Mouse (Mus musculus): ENCODE measurements at regions not wholly inside any gene's neighbourhood (a gene's known extent, or its start where the extent isn't known, plus 50 kb on each side); places are given as distances from the start of the nearest gene placed in this dataset.

- DNase-seq (ENCODE audit: low spot score in 2 of 2), result no peak
Measured at GRCm38 (mm10) chr7:83077035-83077918, 210.1 kb downstream of the Mex3b start.

- no peak for DNase-seq (ENCODE audit: low spot score in 2 of 2)
Measured at GRCm38 (mm10) chr7:83077919-83078265, 210.8 kb downstream of the Mex3b start.

- no peak for DNase-seq (ENCODE audit: low spot score in 2 of 2)
Measured at GRCm38 (mm10) chr7:83078695-83079094, 211.6 kb downstream of the Mex3b start.

DNA sequence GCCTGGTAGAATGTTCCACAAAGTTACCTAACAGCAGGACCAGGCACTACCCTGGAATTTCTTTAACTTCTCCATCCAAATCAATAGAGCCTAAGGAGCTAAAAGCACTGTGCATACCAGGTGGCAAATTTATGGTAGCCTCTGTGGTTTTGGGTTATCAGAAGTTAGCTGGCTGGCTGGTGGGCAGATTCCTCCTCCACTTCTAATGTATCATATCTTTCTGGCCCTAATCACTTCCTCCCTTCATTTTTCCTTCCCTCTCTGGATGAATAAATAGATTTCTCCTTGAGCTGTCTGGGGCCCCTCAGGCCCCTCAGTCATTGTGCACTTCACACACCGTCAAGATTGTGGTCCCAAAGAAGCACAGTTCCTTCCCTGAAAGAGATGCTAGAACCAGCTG is 212.7 kb downstream of the Mex3b start:
- no peak for DNase-seq (ENCODE audit: low spot score in 2 of 2)

DNA sequence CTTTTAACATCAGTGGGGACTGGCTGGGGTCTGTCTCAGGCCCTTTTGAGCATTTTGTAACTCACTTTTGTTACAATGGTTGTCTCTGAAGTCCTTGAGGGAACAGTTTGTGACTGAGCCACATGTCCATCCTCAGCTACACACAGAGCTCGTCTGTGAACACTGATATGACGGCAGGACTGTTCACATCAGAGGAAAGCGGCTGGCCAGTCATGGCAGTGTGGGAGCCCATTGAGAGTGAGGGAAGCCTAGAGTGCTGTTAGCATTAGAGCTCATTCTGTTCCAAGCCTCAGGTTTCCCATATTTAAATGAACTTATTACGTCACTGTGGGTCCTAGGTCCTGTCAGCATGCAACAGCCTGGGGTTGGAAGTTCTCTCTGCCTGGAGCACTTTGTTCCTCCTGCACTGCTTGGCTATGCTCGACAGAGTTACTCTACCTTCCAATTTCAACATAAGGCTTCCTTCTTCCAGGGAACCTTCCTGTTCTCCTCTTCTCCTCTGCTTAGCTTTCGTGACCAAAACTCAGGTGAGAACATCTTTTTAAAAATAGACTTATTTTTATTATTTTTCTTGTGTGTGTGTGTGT is 217.5 kb downstream of the Mex3b start:
- no peak for DNase-seq (ENCODE audit: low spot score in 2 of 2)

DNA sequence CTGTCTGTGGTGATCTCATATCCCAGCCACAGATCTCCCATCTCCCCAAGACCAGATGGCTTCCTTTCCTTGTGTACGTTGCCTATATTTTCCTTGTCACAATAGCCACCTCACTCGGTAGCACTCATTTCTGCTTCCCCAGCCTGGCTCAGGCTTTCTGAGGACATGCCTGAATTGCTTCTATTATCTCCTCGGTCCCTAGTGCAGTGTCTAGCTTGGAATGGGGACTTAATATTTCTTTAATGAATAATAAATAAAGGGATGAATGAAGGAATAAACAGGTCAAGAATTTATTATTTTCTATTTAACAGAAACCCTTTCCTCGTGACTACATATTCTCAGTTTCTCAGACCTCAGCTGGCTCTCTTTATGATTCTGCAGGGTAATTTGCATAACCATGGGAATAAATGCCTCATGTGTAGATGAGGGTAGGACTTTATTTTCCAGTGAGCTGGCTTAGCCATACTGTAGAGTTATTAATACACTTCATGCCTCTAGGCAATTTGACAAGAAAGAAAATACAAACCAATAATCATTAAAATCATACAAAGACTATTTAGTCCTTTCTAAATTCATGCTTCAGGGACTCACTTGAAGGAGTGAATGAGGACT is 218.5 kb downstream of the Mex3b start:
- no peak for DNase-seq (ENCODE audit: low spot score in 2 of 2)

- DNase-seq (ENCODE audit: low spot score in 2 of 2), result no peak
Measured at GRCm38 (mm10) chr7:83087408-83087807, 220.3 kb downstream of the Mex3b start.

GRCm38 (mm10) chr7:83088125-83088524 is 221.0 kb downstream of the Mex3b start:
- DNase-seq (ENCODE audit: low spot score in 2 of 2), result no peak

- DNase-seq (ENCODE audit: low spot score in 2 of 2), result no peak
Measured at GRCm38 (mm10) chr7:83089330-83089982, 222.3 kb downstream of the Mex3b start.

DNA sequence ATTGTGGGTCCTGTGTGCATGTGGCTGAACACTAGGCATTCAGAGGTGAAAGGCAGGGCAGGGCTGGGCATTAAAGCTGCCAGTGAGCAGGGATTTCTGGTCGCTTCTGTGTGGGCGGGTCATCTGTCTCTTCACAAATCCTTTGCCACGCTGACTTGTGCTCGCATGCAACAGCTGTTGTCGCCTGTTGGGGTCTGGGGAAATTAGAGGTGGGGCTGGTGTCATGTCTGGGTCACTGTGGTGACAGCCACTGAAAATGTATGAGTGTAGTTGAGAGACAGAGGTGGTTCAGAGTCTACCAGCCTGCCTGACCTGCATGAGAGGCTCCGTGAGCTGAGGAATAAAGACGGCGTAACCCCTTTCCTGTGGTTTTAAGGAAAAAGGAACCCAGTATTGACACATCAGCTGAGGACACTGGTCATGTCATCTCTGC is 226.8 kb downstream of the Mex3b start:
- DNase-seq (ENCODE audit: low spot score in 2 of 2), result no peak

GRCm38 (mm10) chr7:83094899-83095298 is 227.8 kb downstream of the Mex3b start:
- DNase-seq (ENCODE audit: low spot score in 2 of 2), result no peak

DNA sequence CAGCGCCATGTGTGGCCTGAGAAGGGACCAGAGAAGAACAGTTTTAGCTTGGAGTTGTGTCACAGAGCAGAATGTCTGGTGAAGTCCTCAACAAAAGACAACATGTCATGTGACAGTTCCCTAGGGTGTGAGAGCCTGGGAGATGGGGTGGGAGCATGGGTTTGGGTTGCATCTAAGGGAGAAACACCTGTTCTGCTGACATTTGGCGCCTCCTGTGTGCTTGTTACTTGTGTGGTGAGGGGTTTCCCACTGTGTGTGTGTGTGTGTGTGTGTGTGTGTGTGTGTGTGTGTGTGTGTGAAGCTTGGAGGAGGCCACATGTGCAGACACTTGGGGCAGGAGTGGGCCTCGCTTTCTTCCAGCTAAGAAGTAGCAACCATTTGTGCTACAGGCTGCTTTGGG is 228.5 kb downstream of the Mex3b start:
- DNase-seq (ENCODE audit: low spot score in 2 of 2), result no peak

DNA sequence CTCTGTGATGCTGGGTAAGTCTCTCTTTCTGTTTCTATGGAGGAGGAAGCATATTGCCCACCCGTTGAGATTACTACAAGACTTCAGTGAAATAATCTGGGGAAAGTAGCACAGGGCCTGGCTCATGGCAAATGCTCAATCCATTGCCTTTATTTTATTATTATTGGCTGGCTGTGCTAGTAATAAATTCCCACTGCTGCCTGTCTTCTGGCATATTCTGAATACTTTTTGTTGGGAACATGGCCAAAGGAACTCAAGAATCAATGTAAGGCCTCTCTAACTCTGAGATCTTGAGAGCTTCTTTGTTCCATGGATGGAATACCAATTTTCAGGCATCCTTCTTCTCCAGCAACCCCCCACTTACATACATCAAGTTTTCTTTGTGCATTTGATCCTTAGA is 237.3 kb downstream of the Mex3b start:
- no peak for DNase-seq (ENCODE audit: low spot score in 2 of 2)

- DNase-seq (ENCODE audit: low spot score in 2 of 2), result no peak
Measured at GRCm38 (mm10) chr7:83105672-83106071, 238.5 kb downstream of the Mex3b start.

DNA sequence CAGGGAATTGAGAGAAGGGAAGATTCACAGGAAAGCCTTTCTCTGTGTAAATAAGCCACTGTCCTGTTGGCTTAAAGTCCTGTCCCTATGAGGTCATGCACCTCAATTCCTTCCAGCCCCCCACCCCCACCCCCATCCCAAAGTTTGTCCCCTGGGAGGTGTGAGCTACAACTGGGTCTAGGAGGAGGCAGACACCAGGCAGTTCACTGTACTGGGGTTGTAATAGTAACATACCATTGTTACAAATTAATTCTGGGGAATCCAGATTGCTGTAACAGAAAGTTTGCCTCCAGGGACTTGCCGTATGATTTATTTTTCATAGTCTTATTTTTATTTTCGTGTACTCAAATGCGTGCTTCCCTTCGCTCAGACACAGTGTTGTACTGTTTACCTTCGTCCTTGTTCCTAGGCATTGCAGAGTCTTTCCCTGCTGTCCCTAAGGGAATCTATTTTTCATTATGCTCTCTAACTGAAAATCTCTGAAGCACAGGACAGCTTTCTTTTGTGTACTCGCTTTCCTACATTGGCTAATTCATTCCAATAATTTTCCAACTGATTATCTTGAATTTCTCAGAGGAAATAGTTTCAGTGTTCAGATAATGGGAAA is 244.2 kb downstream of the Mex3b start:
- DNase-seq (ENCODE audit: low spot score in 2 of 2), result no peak

DNA sequence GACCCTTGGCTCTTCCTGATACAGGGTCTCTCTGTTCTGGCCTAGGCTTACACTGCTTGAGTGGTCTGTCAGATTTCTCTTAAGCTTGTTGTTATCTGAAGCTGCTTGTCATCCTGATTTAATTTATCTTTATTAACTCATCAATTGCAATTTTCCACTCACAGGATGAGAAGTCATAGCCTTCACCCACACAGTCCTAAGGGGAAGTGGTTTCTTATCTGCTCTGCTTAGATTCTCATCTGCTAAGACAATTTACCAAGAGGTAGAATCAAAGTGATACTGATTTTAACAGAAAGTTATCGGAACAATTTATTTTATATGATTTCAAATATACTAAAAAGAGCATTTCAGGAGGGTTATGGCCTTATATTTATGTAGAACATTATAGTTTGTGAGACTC is 249.4 kb downstream of the Mex3b start:
- DNase-seq (ENCODE audit: low spot score in 2 of 2), result no peak

DNA sequence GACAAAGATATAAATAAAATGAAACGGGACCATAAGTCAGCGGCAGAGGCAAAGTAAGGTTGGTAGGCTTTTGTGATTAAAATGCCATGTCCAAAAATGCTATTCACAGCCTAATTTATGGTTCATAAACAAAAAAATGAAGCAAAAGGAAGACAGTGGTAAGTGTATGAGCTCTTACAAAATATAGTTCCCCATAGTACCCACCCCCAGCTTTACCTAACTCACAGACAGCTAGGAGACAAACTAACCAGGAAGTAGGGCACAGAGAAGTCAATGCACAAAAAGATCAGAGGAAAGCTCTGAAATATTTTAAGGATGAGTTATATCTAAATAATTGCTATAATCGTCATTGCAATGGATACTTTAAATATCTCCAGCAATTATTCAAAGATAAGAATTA is 249.9 kb downstream of the Mex3b start:
- no peak for DNase-seq (ENCODE audit: low spot score in 2 of 2)

- no peak for DNase-seq (ENCODE audit: low spot score in 2 of 2)
Measured at GRCm38 (mm10) chr7:83126196-83126595, 259.1 kb downstream of the Mex3b start.

GRCm38 (mm10) chr7:83140216-83140615 is 273.1 kb downstream of the Mex3b start:
- DNase-seq (ENCODE audit: low spot score in 2 of 2), result no peak

- no peak for DNase-seq (ENCODE audit: low spot score in 2 of 2)
Measured at GRCm38 (mm10) chr7:83140658-83141057, 273.5 kb downstream of the Mex3b start.

DNA sequence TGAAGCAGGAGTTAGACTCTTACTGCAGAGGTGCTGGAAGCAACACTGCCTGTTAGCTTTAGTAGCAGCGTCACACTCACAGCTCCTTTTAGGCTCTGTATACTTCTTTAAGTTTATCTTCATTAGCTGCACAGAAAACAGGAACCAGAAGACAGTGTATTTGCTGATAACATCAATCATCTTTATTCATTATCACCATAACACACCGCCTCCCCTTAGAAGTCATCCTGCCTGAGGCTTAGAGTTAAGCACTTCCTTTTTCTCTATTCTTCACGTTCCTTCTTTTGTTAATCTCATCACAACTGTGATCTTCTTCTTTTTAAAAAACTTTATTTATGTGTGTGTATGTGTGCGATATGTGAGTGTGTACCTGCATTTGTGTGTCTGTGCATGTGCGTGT is 276.9 kb downstream of the Mex3b start:
- no peak for DNase-seq (ENCODE audit: low spot score in 2 of 2)

DNA sequence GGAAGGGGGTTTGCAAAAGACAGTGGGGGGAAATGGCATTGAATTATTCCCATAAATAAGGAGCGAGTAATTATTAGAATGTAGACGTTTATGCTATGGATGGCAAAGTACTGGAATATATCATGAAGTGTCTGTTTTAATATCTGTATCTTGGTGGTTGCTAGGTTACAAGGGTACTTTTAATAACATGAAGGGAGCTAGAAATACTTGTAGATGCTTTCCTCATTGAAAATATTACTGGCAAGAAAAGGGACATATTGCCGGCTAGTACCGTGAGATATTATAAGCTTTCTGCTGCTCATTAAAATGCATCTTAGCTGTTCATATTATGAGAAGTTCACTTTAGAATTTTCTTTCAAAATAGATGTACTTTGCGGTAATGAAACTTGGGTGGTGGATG is 278.4 kb downstream of the Mex3b start:
- no peak for DNase-seq (ENCODE audit: low spot score in 2 of 2)

Measured in urinary bladder, adult 18-20 months (tissue).